Mouse (Mus musculus) ZHBTc4 (cell line): ENCODE measurements around the gene Rnf26.

Experiments
- DNase-seq: peaks from one replicate; pipeline ENCODE4 v3.0.0-alpha.2; 2011; ENCODE audit warnings: low read depth, low spot score

Rnf26 gene

GRCm38 (mm10) chr9:44075276-44075995, 37.9 kb downstream of the Rnf26 start:
- no peak for DNase-seq

GRCm38 (mm10) chr9:44074395-44075275, 38.7 kb downstream of the Rnf26 start:
- peak; percentile 91 for DNase-seq

- no peak for DNase-seq
Measured at GRCm38 (mm10) chr9:44073115-44073514, 40.2 kb downstream of the Rnf26 start.

- DNase-seq: peak; percentile 43
Measured at GRCm38 (mm10) chr9:44072599-44072915, 40.8 kb downstream of the Rnf26 start.

GRCm38 (mm10) chr9:44071914-44072598, 41.3 kb downstream of the Rnf26 start:
- no peak for DNase-seq

GRCm38 (mm10) chr9:44070844-44071231, 42.5 kb downstream of the Rnf26 start:
- DNase-seq: no peak

GRCm38 (mm10) chr9:44070113-44070843, 43.0 kb downstream of the Rnf26 start:
- DNase-seq: no peak

- no peak for DNase-seq
Measured at GRCm38 (mm10) chr9:44069252-44069651, 44.1 kb downstream of the Rnf26 start.

- DNase-seq: peak; percentile 71
Measured at GRCm38 (mm10) chr9:44067960-44068330, 45.4 kb downstream of the Rnf26 start.

GRCm38 (mm10) chr9:44067241-44067959, 45.9 kb downstream of the Rnf26 start:
- peak; percentile 43 for DNase-seq

- DNase-seq: peak; percentile 99
Measured at GRCm38 (mm10) chr9:44066785-44067225, 46.5 kb downstream of the Rnf26 start, which contains the start of gene Usp2. Usp2 (plus strand) TSS chr9:44067021.

- DNase-seq: no peak
Measured at GRCm38 (mm10) chr9:44065177-44065576, 48.1 kb downstream of the Rnf26 start.

- no peak for DNase-seq
Measured at GRCm38 (mm10) chr9:44058606-44059005, 54.7 kb downstream of the Rnf26 start.

GRCm38 (mm10) chr9:44053936-44054335, 59.4 kb downstream of the Rnf26 start:
- DNase-seq: no peak

- DNase-seq: no peak
Measured at GRCm38 (mm10) chr9:44052855-44053254, 60.5 kb downstream of the Rnf26 start.

GRCm38 (mm10) chr9:44049381-44050165, 63.7 kb downstream of the Rnf26 start:
- no peak for DNase-seq

- DNase-seq: no peak
Measured at GRCm38 (mm10) chr9:44048541-44049380, 64.6 kb downstream of the Rnf26 start.

- DNase-seq: no peak
Measured at GRCm38 (mm10) chr9:44047571-44048490, 65.5 kb downstream of the Rnf26 start.
